Mouse (Mus musculus) liver, postnatal 0 days (tissue): Measurements from ENCODE around the gene Actr8. TPM values are rescaled to one million over a fixed set of nuclear protein-coding genes. Genes with fewer than 3 reads are reported as not detected.

Experiments
- ATAC-seq: fragments of 200-750 bp; cut with Nextera tagmentation; 2 replicates; pipeline ENCODE4 v1.8.0; 2017; ENCODE audit warnings: mild to moderate bottlenecking, moderate library complexity
- DNase-seq: peaks from one replicate; pipeline ENCODE4 v3.0.0-alpha.2; 2016
- H3K27ac ChIP-seq: fragments of 300-500 bp; sonication (generic); 2 replicates; pipeline ENCODE4 v1.5.1; 2014; ENCODE audit warnings: antibody characterized with exemption, moderate library complexity, mild to moderate bottlenecking, low read depth
- H3K27me3 ChIP-seq: fragments of 300-500 bp; sonication (generic); 2 replicates; pipeline ENCODE4 v1.6.1; 2014; ENCODE audit warnings: low read length, control low read depth, mixed read lengths; ENCODE audit not compliant: insufficient read depth
- H3K36me3 ChIP-seq: fragments of 300-500 bp; sonication (generic); replicated peaks from 2 replicates; pipeline ENCODE4 v1.6.1; 2014; ENCODE audit warnings: mild to moderate bottlenecking, control low read depth, low read length, moderate library complexity, mixed read lengths; ENCODE audit not compliant: insufficient read depth
- H3K4me1 ChIP-seq: fragments of 300-500 bp; sonication (generic); 2 replicates; pipeline ENCODE4 v1.6.1; 2014; ENCODE audit warnings: antibody characterized with exemption, mild to moderate bottlenecking, control low read depth; ENCODE audit not compliant: insufficient read depth
- H3K4me2 ChIP-seq: fragments of 300-500 bp; sonication (generic); 2 replicates; pipeline ENCODE4 v1.6.1; 2014; ENCODE audit warnings: low read depth, mild to moderate bottlenecking, low read length, moderate library complexity, mixed read lengths
- H3K4me3 ChIP-seq: fragments of 300-500 bp; sonication (generic); 2 replicates; pipeline ENCODE4 v1.5.1; 2014; ENCODE audit warnings: low read depth, low read length
- H3K9ac ChIP-seq: fragments of 300-500 bp; sonication (generic); replicated peaks from 2 replicates; pipeline ENCODE4 v1.6.1; 2014; ENCODE audit warnings: mild to moderate bottlenecking, moderate library complexity
- H3K9me3 ChIP-seq: fragments of 300-500 bp; sonication (generic); 2 replicates; pipeline ENCODE4 v1.6.1; 2016; ENCODE audit warnings: mild to moderate bottlenecking, control low read depth, low read length, mixed read lengths
- CTCF ChIP-seq: sonication (generic); IDR thresholded peaks from 2 replicates; pipeline ENCODE4 v1.5.1; 2016; ENCODE audit warnings: antibody characterized with exemption, low read depth
- EP300 ChIP-seq: IDR thresholded peaks from 2 replicates; pipeline ENCODE4 v1.6.1; 2016; ENCODE audit warnings: antibody characterized with exemption, low read depth, mild to moderate bottlenecking
- WGBS: fragments of 180-500 bp; shearing (Covaris S2); extraction: QIAGEN DNeasy Blood & Tissue Kit; methylation state at CpG from one replicate; pipeline ENCODE4 v1.1.7; 2014; ENCODE audit not compliant: insufficient replicate concordance; 5-methylcytosine and 5-hydroxymethylcytosine counted together
- polyA plus RNA-seq: library from polyadenylated mRNA; unstranded; fragments of >200 nt; fragmentation: Nextera tagmentation; extraction: Ambion mirVana; gene quantifications from 2 replicates; pipeline ENCODE4 v1.2.1, GENCODE M21; 2015

The Actr8 gene
- polyA plus RNA-seq, 1 experiment from 2014 or later: 15.0 TPM

DNA sequence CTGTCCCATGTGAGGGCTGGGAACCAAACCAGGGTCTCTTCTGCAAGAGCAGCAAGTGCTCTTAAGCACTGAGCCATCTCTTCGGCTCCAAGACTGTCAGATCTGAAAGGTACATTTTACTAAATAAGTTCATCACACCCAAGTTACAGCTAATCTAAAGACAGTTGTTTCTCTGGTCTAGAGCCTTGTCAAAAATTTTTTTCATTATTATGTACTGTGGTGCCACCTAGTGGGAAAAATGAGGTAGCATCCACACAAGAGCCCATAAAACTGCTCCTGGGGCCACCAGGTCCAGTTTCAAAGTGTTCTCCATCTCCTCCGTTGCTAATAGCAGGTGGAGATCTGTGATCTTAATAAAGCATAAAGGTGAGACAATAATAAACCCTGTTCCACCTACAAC lies 37.3 kb upstream of the Actr8 start:
- ATAC-seq (no peak), DNase-seq (peak; percentile 20)
- Histone ChIP-seq H3K27ac (no peak overlapping the region), H3K4me2 (no peak overlapping the region), H3K4me1 (no peaks in the 10 kb centered on the region), H3K4me3 (no peak overlapping the region), H3K9ac (no peak overlapping the region), H3K27me3 (no peaks in the 10 kb centered on the region), H3K9me3 (no peaks in the 10 kb centered on the region), H3K36me3 (no peaks in the 10 kb centered on the region)
- 31% methylated on average over 2 of the region's 2 CpGs for WGBS
- no peak for TF ChIP-seq EP300
- peak; percentile 59 for TF ChIP-seq CTCF

- no peak overlapping the region for H3K4me3 ChIP-seq
- ATAC-seq (no peak), DNase-seq (no peak)
- H3K36me3 ChIP-seq: no peaks in the 10 kb centered on the region
- H3K4me1 ChIP-seq: no peaks in the 10 kb centered on the region
- 58% methylated on average over 5 of the region's 5 CpGs for WGBS
- H3K27me3 ChIP-seq: no peaks in the 10 kb centered on the region
- no peak overlapping the region for H3K27ac ChIP-seq
- H3K9me3 ChIP-seq: no peaks in the 10 kb centered on the region
- no peak for TF ChIP-seq EP300
- TF ChIP-seq CTCF: no peak
- no peak overlapping the region for H3K4me2 ChIP-seq
- no peak overlapping the region for H3K9ac ChIP-seq
Observed at GRCm38 (mm10) chr14:29946761-29947309, 31.3 kb upstream of the Actr8 start.

GRCm38 (mm10) chr14:29950805-29951204 lies 27.3 kb upstream of the Actr8 start:
- no peak for DNase-seq
- no peak overlapping the region for H3K27ac ChIP-seq
- H3K36me3 ChIP-seq: no peaks in the 10 kb centered on the region
- no peaks in the 10 kb centered on the region for H3K4me1 ChIP-seq
- H3K9ac ChIP-seq: no peak overlapping the region
- H3K4me3 ChIP-seq: no peak overlapping the region
- no peaks in the 10 kb centered on the region for H3K27me3 ChIP-seq
- 37% methylated on average over 4 of the region's 4 CpGs for WGBS
- H3K9me3 ChIP-seq: no peaks in the 10 kb centered on the region
- H3K4me2 ChIP-seq: no peak overlapping the region
- TF ChIP-seq CTCF (no peak), EP300 (no peak)
- no peak for ATAC-seq

GRCm38 (mm10) chr14:29957393-29957792 lies 20.7 kb upstream of the Actr8 start:
- ATAC-seq: no peak
- H3K4me3 ChIP-seq: no peak overlapping the region
- H3K36me3 ChIP-seq: no peaks in the 10 kb centered on the region
- no peaks in the 10 kb centered on the region for H3K4me1 ChIP-seq
- no peaks in the 10 kb centered on the region for H3K27me3 ChIP-seq
- no peak overlapping the region for H3K9ac ChIP-seq
- H3K27ac ChIP-seq: no peak overlapping the region
- H3K9me3 ChIP-seq: no peaks in the 10 kb centered on the region
- H3K4me2 ChIP-seq: no peak overlapping the region
- DNase-seq: no peak
- TF ChIP-seq EP300 (no peak), CTCF (no peak)

- TF ChIP-seq EP300: no peak
- TF ChIP-seq CTCF: no peak
- Histone ChIP-seq H3K27ac (peak overlapping the region; percentile 96), H3K36me3 (peaks cover 25% of the 10 kb centered on the region), H3K4me2 (peak overlapping the region; percentile 85), H3K4me3 (peak overlapping the region; percentile 98), H3K4me1 (peaks cover 34% of the 10 kb centered on the region), H3K27me3 (no peaks in the 10 kb centered on the region), H3K9ac (peak overlapping the region; percentile 97; the same call in 1 of the 2 replicates), H3K9me3 (no peaks in the 10 kb centered on the region)
- ATAC-seq (no peak), DNase-seq (no peak)
- 57% methylated on average over 7 of the region's 7 CpGs for WGBS
Observed at GRCm38 (mm10) chr14:29967611-29968010, 10.5 kb upstream of the Actr8 start.

GRCm38 (mm10) chr14:29968075-29968821 lies 9.9 kb upstream of the Actr8 start, which contains the start of gene Selenok:
Gene Selenok, plus strand, starts transcription at chr14:29968308.
- TF ChIP-seq EP300 (peak; percentile 76), CTCF (no peak)
- Histone ChIP-seq H3K9me3 (no peaks in the 10 kb centered on the region), H3K4me1 (peaks cover 37% of the 10 kb centered on the region), H3K36me3 (peaks cover 30% of the 10 kb centered on the region), H3K27ac (peak within 1 kb of the TSS; percentile 96), H3K4me3 (peak within 1 kb of the TSS; percentile 98), H3K9ac (peak within 1 kb of the TSS; percentile 97), H3K27me3 (no peaks in the 10 kb centered on the region), H3K4me2 (peak within 1 kb of the TSS; percentile 85)
- under 1% methylated on average over 49 of the region's 49 CpGs for WGBS
- peak; percentile 100 for ATAC-seq
- DNase-seq: peak; percentile 96
